Mouse (Mus musculus): Measurements from ENCODE around the gene Setd6.

Gene Setd6

DNA sequence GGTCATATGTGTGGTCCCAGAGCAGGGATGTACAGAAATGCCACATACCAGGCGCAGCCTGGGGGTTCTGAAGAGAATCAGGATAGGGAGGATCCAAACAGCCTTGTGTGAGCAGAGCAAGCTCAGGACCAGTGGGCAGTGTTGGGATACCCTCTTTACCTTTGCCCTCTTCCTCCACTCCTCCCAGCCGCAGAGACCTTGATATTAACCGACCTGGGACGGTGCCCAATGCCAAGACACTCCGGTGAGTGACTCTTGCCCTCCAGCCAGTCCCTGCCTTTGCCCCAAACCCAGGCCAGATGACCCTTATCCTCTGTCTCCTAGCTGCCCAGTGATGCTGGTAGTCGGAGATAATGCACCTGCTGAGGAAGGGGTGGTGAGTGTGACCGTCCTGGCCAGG is 6.1 kb upstream of the Setd6 start:
- DNase-seq (ENCODE audit: low spot score in 2 of 2), result no peak

DNA sequence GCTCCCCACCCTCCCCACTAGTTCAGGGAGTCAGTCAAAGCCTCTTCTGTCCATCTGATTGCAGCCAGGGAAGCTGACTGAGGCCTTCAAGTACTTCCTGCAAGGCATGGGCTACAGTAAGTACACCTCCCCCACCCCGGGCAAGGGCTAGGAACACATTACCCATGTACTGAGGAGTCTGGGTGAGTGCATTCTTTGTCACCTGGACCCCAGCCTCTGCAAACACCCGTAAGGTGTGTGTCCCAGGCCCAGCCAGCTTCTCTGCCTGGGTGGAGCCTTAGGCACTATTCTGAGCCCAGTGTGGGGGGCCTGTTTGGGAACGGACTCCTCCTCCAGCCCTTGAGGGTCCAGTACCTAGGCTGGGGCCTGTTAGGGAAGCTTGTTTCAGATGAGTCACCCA is 4.7 kb upstream of the Setd6 start:
- no peak for DNase-seq (ENCODE audit: low spot score in 2 of 2)

DNA sequence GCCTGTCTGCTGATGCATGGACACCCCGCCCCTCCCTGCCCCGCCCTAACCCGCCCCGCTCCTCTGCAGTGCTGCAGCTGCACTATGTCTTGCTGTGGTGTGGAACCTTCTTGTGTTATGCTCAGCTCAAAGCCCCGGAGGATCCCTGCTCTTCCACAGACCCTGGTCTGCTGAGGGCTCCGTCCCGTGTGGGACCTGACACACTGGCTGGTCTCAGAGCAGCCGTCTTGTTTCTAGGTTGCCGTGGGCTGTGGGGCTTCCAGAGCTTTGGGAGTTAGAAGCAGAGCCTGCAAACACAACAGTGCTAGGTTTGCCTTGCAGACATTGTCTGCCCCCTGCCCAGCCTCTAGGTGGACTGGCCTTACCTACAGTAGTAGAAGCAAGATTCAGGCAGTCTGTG is 3.3 kb upstream of the Setd6 start:
- DNase-seq (ENCODE audit: low spot score in 2 of 2), result no peak

DNA sequence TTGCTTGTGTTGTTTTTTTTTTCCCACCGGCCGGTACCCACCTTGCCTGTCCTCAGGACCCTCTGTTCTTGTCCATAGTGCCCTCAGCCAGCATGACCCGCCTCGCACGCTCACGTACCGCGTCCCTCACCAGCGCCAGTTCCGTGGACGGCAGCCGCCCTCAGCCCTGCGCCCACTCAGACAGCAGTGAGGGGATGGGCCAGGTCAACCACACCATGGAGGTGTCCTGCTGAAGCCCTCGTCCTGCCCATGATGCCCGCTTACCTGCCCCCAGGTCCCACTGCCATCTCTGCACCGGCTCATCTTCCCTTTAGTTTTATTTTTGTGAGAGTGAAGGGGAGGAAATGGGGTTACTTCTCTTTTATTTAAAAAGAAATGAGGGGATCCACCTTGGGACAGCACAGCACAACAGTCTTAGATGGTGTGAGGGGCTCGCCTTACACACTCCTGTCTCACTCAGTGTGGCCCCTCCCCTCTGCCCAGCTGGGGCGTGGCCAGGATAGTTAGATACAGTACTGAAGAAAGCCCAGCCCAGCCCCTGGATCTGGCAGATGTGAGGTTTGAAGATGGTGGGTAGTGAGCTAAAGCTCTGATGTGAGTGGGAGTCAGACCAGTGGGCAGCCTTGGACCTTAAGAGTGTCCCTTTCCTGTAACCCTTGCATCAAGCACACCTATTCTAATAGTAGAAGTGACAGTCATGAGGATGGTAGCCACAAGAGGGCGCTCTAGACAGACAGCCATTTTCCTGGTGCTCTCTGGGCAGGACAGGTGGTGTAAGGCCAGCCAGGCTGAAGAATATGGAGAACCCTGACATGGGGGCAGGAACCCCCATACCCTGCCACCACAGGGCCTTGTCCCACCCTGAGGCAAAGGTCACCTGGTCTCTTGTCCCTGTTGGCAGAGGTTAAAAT is 2.3 kb upstream of the Setd6 start:
- peak; percentile 70 to 82 for DNase-seq (ENCODE audit: low spot score in 2 of 2)

DNA sequence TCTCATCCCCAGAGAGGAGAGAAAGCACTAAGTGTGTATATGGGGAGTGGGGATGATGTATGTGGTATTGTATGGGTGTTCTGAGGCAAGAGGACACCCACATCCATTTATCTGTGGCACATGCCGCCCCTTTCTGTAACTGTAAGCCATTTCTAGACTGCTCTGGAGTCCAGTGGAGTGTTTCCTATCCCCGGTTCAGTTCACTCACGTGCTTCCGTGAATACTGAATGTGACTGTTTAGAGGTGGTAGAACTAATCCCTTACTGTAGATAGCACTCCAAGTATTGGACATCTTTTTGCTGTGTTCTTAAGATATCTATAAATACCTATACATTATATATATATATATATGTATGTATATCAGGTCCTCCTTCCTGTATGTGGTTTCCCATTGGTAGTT is 1.3 kb upstream of the Setd6 start:
- DNase-seq (ENCODE audit: low spot score in 2 of 2), result no peak

DNA sequence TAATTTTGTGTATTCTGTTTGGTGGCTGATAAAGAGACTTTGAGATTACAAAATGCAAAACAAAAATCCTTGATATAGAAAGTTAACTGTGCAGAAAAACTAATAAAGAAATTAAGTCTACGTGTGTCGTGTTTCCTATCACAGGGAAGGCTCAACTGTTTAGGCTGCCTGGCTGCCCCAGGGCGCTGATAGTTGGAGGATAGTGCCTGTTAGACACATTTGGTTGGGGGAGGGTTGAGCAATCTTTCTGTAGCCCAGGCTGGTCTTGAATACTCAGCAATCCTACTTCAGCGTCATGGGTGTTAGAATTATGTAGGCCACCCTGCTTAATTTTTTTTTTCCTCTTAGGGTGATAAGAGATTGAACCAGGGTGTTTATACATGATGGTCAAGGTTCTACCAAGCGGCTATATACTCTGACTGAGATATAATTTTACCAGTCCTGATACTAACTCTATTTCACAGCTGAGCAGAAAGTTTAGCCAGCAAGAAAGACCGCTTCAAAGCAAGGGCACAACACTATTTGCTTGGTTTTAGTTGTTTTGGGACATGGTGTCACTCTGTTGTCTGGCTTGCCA is 756 bp upstream of the Setd6 start:
- DNase-seq (ENCODE audit: low spot score in 2 of 2), result no peak

DNA sequence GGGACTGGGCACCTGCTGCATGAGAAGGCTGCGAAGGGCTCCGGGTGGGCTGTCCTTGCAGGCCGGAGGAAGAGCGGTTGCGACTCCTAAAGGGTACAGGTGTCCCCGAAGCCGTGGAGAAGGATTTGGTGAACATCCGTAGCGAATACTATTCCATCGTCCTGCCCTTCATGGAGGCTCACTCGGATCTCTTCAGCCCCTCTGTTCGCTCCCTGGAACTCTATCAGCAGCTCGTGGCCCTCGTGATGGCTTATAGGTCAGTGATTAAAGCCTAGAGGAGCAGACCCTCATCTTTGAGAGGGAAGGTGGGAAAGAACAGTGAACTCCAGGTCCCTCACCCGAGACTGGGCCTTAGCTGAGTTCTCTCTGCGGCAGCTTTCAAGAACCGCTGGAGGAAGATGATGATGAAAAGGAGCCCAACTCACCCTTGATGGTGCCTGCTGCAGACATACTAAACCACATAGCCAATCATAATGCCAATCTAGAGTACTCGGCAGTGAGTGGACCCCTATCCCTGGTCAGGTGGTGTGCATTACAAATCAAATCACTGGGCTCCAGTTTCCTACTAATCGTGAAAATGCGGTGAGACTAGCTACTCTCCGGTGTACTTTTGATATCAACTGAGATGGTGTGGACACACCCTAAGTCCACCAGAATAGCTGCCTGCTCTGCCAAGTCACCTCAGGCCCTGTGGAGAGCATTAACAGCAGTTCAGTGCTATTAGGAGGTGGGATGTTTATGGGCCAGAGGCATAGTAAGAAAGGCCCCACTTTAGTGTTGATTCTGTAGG is 1.1 kb downstream of the Setd6 start:
- DNase-seq (ENCODE audit: low spot score in 2 of 2), result no peak

DNA sequence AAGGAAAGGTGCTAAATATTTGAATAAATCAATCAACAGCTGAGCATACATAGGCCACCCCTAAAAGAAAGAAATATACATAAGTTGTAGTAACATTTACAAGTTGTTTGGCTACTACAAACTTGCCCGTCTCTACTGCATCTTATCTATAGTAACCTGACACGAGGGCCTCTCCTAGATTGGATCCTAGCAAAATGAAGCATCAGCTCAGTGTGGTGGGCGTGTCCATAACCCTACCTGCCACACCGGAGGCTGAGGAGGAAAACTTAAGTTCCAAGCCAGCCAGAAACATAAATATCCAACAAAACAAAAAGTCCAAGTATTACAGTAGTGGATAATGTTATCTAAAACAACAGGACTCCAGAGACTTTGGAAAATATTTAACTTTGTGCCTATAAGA is 11.9 kb downstream of the Setd6 start:
- no peak for DNase-seq (ENCODE audit: low spot score in 2 of 2)

DNA sequence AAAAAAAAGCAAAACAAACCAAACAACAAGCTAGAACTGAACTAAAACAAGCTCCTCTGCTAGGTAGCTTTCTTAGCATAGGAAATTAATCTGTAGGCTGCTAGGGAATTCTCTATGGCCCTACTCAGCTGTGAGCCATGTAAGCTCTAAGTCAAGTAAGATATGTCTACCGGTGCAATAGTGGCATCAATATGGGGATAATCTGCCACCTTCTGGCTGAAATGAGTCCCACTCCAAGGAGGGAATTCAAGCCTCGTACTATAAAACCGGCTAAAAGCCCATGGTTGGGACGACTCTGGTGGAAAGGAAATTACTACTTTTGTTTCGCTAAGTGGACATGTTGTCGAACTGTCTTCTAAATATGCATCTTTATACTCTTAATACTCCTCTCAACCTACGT is 22.9 kb downstream of the Setd6 start:
- no peak for DNase-seq (ENCODE audit: low spot score in 2 of 2)

DNA sequence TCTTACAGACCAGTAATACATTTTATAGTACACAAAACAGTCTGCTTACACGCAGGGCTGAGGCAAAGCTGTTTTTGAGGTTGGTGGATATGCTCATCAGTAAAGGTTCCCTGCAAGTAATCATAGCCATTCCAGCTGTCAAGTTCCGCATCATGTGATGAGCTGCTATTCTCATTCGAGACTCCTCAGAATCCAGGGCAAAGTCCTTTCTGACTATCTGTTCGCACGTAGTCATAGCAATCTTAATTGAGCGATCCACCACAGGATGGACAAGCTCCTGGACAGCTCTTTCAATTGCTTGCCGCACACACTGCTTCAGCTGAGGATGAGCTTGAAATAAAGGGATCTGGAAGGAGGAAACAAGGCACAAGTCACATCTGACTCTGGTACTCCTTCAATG is 26.1 kb downstream of the Setd6 start:
- DNase-seq (ENCODE audit: low spot score in 2 of 2), result no peak

DNA sequence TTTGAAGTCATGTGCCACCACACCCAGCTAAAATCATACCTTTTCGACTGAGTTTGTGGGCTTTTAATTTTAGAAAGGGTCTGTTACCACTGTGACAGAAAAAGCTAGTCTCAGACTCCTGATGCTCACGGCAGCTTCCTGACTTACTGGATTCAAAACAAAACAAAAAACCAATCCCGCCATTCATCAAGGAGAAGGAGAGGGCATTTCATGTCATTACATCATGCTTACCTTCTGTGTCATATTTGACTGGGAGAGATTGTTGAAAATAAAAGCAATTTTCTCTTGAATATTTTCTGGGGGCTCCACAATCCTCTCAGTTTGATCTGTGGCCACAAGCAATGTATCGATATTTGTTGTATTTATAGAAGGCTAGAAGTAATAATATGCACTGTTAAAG is 32.3 kb downstream of the Setd6 start:
- DNase-seq (ENCODE audit: low spot score in 2 of 2), result no peak

DNA sequence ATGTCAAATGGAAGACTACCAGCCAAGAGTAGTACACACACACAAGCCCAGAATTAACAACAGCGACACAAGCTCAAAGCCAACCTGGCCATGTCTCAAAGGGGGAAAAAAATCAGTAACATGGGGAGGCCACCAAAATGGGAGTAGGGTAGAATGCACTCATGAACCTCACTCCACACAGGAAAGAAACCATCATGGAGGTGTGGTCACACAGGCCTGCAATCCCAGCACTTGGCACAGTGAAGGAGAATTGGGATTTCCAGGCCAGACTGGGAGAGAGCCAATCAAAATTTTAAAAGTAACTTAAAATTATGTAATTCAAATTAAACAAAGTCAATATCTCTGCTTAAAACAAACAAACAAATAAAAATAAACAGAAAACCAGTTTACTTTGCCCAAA is 36.2 kb downstream of the Setd6 start:
- DNase-seq (ENCODE audit: low spot score in 2 of 2), result no peak

DNA sequence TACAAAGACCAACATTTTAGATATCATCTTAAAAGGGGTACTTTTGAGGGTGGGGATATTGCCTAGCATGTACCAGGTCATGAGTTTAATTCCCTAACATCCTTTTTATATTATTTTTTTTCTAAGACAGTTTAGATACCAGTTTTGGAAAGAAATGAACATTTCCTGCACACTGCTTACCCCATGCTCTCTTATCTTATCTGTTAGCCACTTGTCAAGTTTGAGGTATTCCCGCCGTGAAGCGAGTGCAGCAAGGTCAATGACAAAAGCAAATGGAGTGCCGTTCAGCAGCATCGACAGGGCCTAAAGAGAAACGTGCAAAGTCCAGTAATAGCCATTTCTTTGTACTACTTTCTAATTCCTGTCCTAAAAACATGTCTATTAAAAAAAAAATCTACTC is 44.6 kb downstream of the Setd6 start:
- DNase-seq (ENCODE audit: low spot score in 2 of 2), result no peak

DNA sequence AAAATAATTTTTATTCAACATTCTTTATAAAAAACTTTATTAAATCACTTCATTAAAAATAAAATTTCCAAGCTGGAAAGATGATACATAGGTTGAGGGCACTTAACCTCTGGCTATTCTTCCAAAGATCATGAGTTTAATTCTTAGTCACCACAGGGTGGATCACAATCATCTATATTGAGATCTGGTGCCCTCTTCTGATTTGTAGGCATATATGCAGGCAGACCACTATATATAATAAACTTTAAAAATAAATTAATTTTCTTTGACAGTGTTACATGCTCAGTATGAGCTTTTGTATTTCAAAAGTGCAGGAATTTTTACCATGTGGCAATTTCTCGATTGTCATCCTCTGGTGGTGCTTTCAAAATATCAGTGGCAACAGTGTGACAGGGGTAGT is 48.5 kb downstream of the Setd6 start:
- no peak for DNase-seq (ENCODE audit: low spot score in 2 of 2)

Data from natural killer cell, adult 2 months (primary cell).